Mouse (Mus musculus) heart, embryonic 14.5 days (tissue): ENCODE data around the gene Flrt1. TPM values are rescaled to one million over a fixed set of nuclear protein-coding genes. Genes with fewer than 3 reads are reported as not detected.

Experiments used
- ATAC-seq: fragments of 200-750 bp; cut with Nextera tagmentation; 2 replicates; pipeline ENCODE4 v1.8.0; 2017; ENCODE audit warnings: low read depth, moderate TSS enrichment; ENCODE audit not compliant: insufficient number of reproducible peaks, insufficient read depth, low FRiP score
- H3K27ac ChIP-seq, 2 experiments: fragments of 200-500 bp in 1 of 2; fragments of 300-500 bp in 1 of 2; sonication (generic) in 1 of 2; replicated peaks in 1 of 2; 2 replicates each; pipeline ENCODE4 v1.5.1; 2012 to 2014; ENCODE audit warnings: low read depth in 2 of 2, low read length in 2 of 2, control low read depth in 1 of 2, mild to moderate bottlenecking in 1 of 2, mixed read lengths in 1 of 2; ENCODE audit not compliant: control insufficient read depth in 1 of 2, insufficient read depth in 1 of 2
- H3K27me3 ChIP-seq: fragments of 300-500 bp; sonication (generic); 2 replicates; pipeline ENCODE4 v1.6.1; 2014; ENCODE audit warnings: mild to moderate bottlenecking, low read length, control low read depth; ENCODE audit not compliant: control insufficient read depth, insufficient read depth
- H3K36me3 ChIP-seq: fragments of 300-500 bp; sonication (generic); 2 replicates; pipeline ENCODE4 v1.6.1; 2014; ENCODE audit warnings: mild to moderate bottlenecking, control low read depth, low read length, mixed read lengths; ENCODE audit not compliant: control insufficient read depth, insufficient read depth
- H3K4me1 ChIP-seq, 2 experiments: fragments of 200-500 bp in 1 of 2; fragments of 300-500 bp in 1 of 2; sonication (generic) in 1 of 2; 2 replicates each; pipeline ENCODE4 v1.6.1; 2012 to 2014; ENCODE audit warnings: low read length in 2 of 2, control low read depth in 1 of 2, mixed read lengths in 1 of 2; ENCODE audit not compliant: control insufficient read depth in 2 of 2, insufficient read depth in 2 of 2
- H3K4me2 ChIP-seq: fragments of 300-500 bp; sonication (generic); 2 replicates; pipeline ENCODE4 v1.6.1; 2014; ENCODE audit warnings: mild to moderate bottlenecking, low read length
- H3K4me3 ChIP-seq, 2 experiments: fragments of 200-500 bp in 1 of 2; fragments of 300-500 bp in 1 of 2; sonication (generic) in 1 of 2; 2 replicates each; pipeline ENCODE4 v1.5.1; 2012 to 2014; ENCODE audit warnings: low read length in 2 of 2, mild to moderate bottlenecking in 2 of 2, control low read depth in 1 of 2, low read depth in 1 of 2, moderate library complexity in 1 of 2; ENCODE audit not compliant: control insufficient read depth in 1 of 2, insufficient read depth in 1 of 2
- H3K9ac ChIP-seq: fragments of 300-500 bp; sonication (generic); 2 replicates; pipeline ENCODE4 v1.6.1; 2014; ENCODE audit warnings: mild to moderate bottlenecking, low read length
- H3K9me3 ChIP-seq: fragments of 300-500 bp; sonication (generic); 2 replicates; pipeline ENCODE4 v1.6.1; 2016; ENCODE audit warnings: low read length, control low read depth; ENCODE audit not compliant: control insufficient read depth
- WGBS: fragments of 180-500 bp; shearing (Covaris S2); extraction: QIAGEN DNeasy Blood & Tissue Kit; methylation state at CpG from one replicate; pipeline ENCODE4 v1.1.7; 2014; 5-methylcytosine and 5-hydroxymethylcytosine counted together
- polyA plus RNA-seq: library from polyadenylated mRNA; unstranded; fragments of >200 nt; fragmentation: Nextera tagmentation; extraction: Ambion mirVana; gene quantifications from 2 replicates; pipeline ENCODE4 v1.2.1, GENCODE M21; 2014

Flrt1 gene
- polyA plus RNA-seq, 1 experiment from 2014 or later: 1.5 TPM

GRCm38 (mm10) chr19:7089050-7089449, 16.5 kb downstream of the Flrt1 start:
- Histone ChIP-seq H3K4me1 (peaks cover 3 to 13% of the 10 kb centered on the region in 2 experiments; a peak in 2 of 4 replicates), H3K4me3 (no peak overlapping the region), H3K9me3 (no peaks in the 10 kb centered on the region), H3K36me3 (no peaks in the 10 kb centered on the region), H3K4me2 (no peak overlapping the region), H3K27me3 (peaks cover 14% of the 10 kb centered on the region), H3K9ac (no peak overlapping the region), H3K27ac (no peak overlapping the region)
- 68% methylated on average over 5 of the region's 5 CpGs for WGBS
- ATAC-seq: no peak

- H3K4me1 ChIP-seq: peaks cover 5 to 13% of the 10 kb centered on the region in 2 experiments; a peak in 3 of 4 replicates
- H3K4me3 ChIP-seq: no peak overlapping the region
- H3K9ac ChIP-seq: peak overlapping the region; percentile 5; the same call in 1 of the 2 replicates
- peaks cover 14% of the 10 kb centered on the region for H3K27me3 ChIP-seq
- no peaks in the 10 kb centered on the region for H3K9me3 ChIP-seq
- no peak overlapping the region for H3K27ac ChIP-seq
- no peaks in the 10 kb centered on the region for H3K36me3 ChIP-seq
- WGBS: 23% methylated on average over 9 of the region's 9 CpGs
- H3K4me2 ChIP-seq: no peak overlapping the region
- ATAC-seq: no peak
Observed at GRCm38 (mm10) chr19:7088558-7088957, 17.0 kb downstream of the Flrt1 start.

GRCm38 (mm10) chr19:7084734-7085133, 20.8 kb downstream of the Flrt1 start:
- H3K36me3 ChIP-seq: no peaks in the 10 kb centered on the region
- H3K9ac ChIP-seq: no peak overlapping the region
- H3K9me3 ChIP-seq: no peaks in the 10 kb centered on the region
- no peak for ATAC-seq
- H3K27ac ChIP-seq: no peak overlapping the region
- H3K4me2 ChIP-seq: no peak overlapping the region
- 79% methylated on average over 15 of the region's 15 CpGs for WGBS
- no peak overlapping the region for H3K4me3 ChIP-seq
- H3K27me3 ChIP-seq: peaks cover 11% of the 10 kb centered on the region
- H3K4me1 ChIP-seq: peaks cover 12 to 14% of the 10 kb centered on the region in 2 experiments

GRCm38 (mm10) chr19:7083035-7083794, 22.3 kb downstream of the Flrt1 start:
- ATAC-seq: no peak
- Histone ChIP-seq H3K4me3 (no peak overlapping the region), H3K9ac (no peak overlapping the region), H3K4me1 (peaks cover 9 to 14% of the 10 kb centered on the region in 2 experiments), H3K9me3 (no peaks in the 10 kb centered on the region), H3K4me2 (no peak overlapping the region), H3K27ac (no peak overlapping the region), H3K36me3 (no peaks in the 10 kb centered on the region), H3K27me3 (peaks cover 9% of the 10 kb centered on the region)
- WGBS: 36% methylated on average over 14 of the region's 14 CpGs

GRCm38 (mm10) chr19:7081516-7082266, 23.8 kb downstream of the Flrt1 start:
- 73% methylated on average over 7 of the region's 7 CpGs for WGBS

GRCm38 (mm10) chr19:7078271-7078670, 27.3 kb downstream of the Flrt1 start:
- WGBS: 80% methylated on average over 7 of the region's 7 CpGs
- no peaks in the 10 kb centered on the region for H3K27me3 ChIP-seq

More at GRCm38 (mm10) chr19:7081516-7082266, 23.8 kb downstream of the Flrt1 start:
- H3K4me2 ChIP-seq: no peak overlapping the region
- H3K36me3 ChIP-seq: no peaks in the 10 kb centered on the region
- no peak for ATAC-seq
- peaks cover 3% of the 10 kb centered on the region; the same call in 1 of the 2 replicates for H3K27me3 ChIP-seq
- H3K4me3 ChIP-seq: no peak overlapping the region
- no peak overlapping the region for H3K27ac ChIP-seq
- no peaks in the 10 kb centered on the region for H3K9me3 ChIP-seq
- H3K9ac ChIP-seq: no peak overlapping the region
- H3K4me1 ChIP-seq: peaks cover 9 to 14% of the 10 kb centered on the region in 2 experiments

GRCm38 (mm10) chr19:7077666-7078065, 27.9 kb downstream of the Flrt1 start:
- no peak for ATAC-seq
- H3K4me1 ChIP-seq: no peaks in the 10 kb centered on the region
- H3K36me3 ChIP-seq: no peaks in the 10 kb centered on the region
- H3K4me2 ChIP-seq: no peak overlapping the region
- no peaks in the 10 kb centered on the region for H3K27me3 ChIP-seq
- no peak overlapping the region for H3K9ac ChIP-seq
- 64% methylated on average over 9 of the region's 9 CpGs for WGBS
- H3K4me3 ChIP-seq: no peak overlapping the region
- H3K27ac ChIP-seq: no peak overlapping the region
- no peaks in the 10 kb centered on the region for H3K9me3 ChIP-seq

More at GRCm38 (mm10) chr19:7078271-7078670, 27.3 kb downstream of the Flrt1 start:
- H3K9me3 ChIP-seq: no peaks in the 10 kb centered on the region
- no peak overlapping the region for H3K4me2 ChIP-seq
- H3K9ac ChIP-seq: no peak overlapping the region
- H3K36me3 ChIP-seq: no peaks in the 10 kb centered on the region
- no peak for ATAC-seq
- no peak overlapping the region for H3K4me3 ChIP-seq
- no peak overlapping the region for H3K27ac ChIP-seq
- H3K4me1 ChIP-seq: peaks cover 4 to 6% of the 10 kb centered on the region in 2 experiments
